Mouse (Mus musculus) stomach, embryonic 14.5 days (tissue): ENCODE results near the gene Jaml. TPM values are rescaled to one million over a fixed set of nuclear protein-coding genes. Genes with fewer than 3 reads are reported as not detected.

Experiments
- ATAC-seq: fragments of 200-750 bp; cut with Nextera tagmentation; 2 replicates; pipeline ENCODE4 v1.8.0; 2017; ENCODE audit warnings: low read depth, moderate TSS enrichment; ENCODE audit not compliant: insufficient number of reproducible peaks, insufficient read depth, low FRiP score
- H3K27ac ChIP-seq: fragments of 300-500 bp; sonication (generic); 2 replicates; pipeline ENCODE4 v1.5.1; 2014; ENCODE audit warnings: mild to moderate bottlenecking, low read length, moderate library complexity, mixed read lengths
- H3K27me3 ChIP-seq: fragments of 300-500 bp; sonication (generic); 2 replicates; pipeline ENCODE4 v1.6.1; 2014; ENCODE audit warnings: low read length, control low read depth, mixed read lengths; ENCODE audit not compliant: control insufficient read depth, insufficient read depth
- H3K36me3 ChIP-seq: fragments of 300-500 bp; sonication (generic); 2 replicates; pipeline ENCODE4 v1.6.1; 2014; ENCODE audit warnings: mild to moderate bottlenecking, control low read depth, low read length, moderate library complexity, mixed read lengths; ENCODE audit not compliant: control insufficient read depth, insufficient read depth
- H3K4me1 ChIP-seq: fragments of 300-500 bp; sonication (generic); 2 replicates; pipeline ENCODE4 v1.6.1; 2014; ENCODE audit warnings: low read length, control low read depth, mixed read lengths; ENCODE audit not compliant: control insufficient read depth, insufficient read depth
- H3K4me2 ChIP-seq: fragments of 300-500 bp; sonication (generic); replicated peaks from 2 replicates; pipeline ENCODE4 v1.6.1; 2014; ENCODE audit warnings: low read depth, low read length, control low read depth
- H3K4me3 ChIP-seq: fragments of 300-500 bp; sonication (generic); 2 replicates; pipeline ENCODE4 v1.5.1; 2014; ENCODE audit warnings: low read depth, low read length, control low read depth
- H3K9ac ChIP-seq: fragments of 300-500 bp; sonication (generic); replicated peaks from 2 replicates; pipeline ENCODE4 v1.6.1; 2014; ENCODE audit warnings: low read depth, mild to moderate bottlenecking, control low read depth, low read length, moderate library complexity, mixed read lengths
- H3K9me3 ChIP-seq: fragments of 300-500 bp; sonication (generic); 2 replicates; pipeline ENCODE4 v1.6.1; 2016; ENCODE audit warnings: low read depth, low read length, control low read depth; ENCODE audit not compliant: control insufficient read depth
- WGBS: fragments of 180-500 bp; shearing (Covaris S2); extraction: QIAGEN DNeasy Blood & Tissue Kit; methylation state at CpG from one replicate; pipeline ENCODE4 v1.1.7; 2014; 5-methylcytosine and 5-hydroxymethylcytosine counted together
- polyA plus RNA-seq: library from polyadenylated mRNA; unstranded; fragments of >200 nt; fragmentation: Nextera tagmentation; extraction: Ambion mirVana; gene quantifications from 2 replicates; pipeline ENCODE4 v1.2.1, GENCODE M21; 2014

Jaml gene
- polyA plus RNA-seq, 1 experiment from 2014 or later, result 2.8 TPM

- Histone ChIP-seq H3K9me3 (no peaks in the 10 kb centered on the region), H3K36me3 (no peaks in the 10 kb centered on the region), H3K27me3 (peaks cover 14% of the 10 kb centered on the region), H3K4me1 (peaks cover 9% of the 10 kb centered on the region; the same call in 1 of the 2 replicates), H3K27ac (no peak overlapping the region), H3K4me3 (no peak overlapping the region), H3K9ac (no peak overlapping the region), H3K4me2 (no peak overlapping the region)
- peak; percentile 31; the same call in 1 of the 2 replicates for ATAC-seq
- 24% methylated on average over 5 of the region's 5 CpGs for WGBS
These were observed 54.7 kb downstream of the Jaml start for GRCm38 (mm10) chr9:45133484-45134310.

- Histone ChIP-seq H3K4me2 (no peak overlapping the region), H3K27me3 (peaks cover 17% of the 10 kb centered on the region), H3K36me3 (no peaks in the 10 kb centered on the region), H3K4me3 (no peak overlapping the region), H3K9ac (no peak overlapping the region), H3K27ac (no peak overlapping the region), H3K9me3 (no peaks in the 10 kb centered on the region), H3K4me1 (peaks cover 14% of the 10 kb centered on the region; the same call in 1 of the 2 replicates)
- ATAC-seq, result no peak
- 21% methylated on average over 7 of the region's 7 CpGs for WGBS
These were observed 57.6 kb downstream of the Jaml start for GRCm38 (mm10) chr9:45136442-45137169.

GRCm38 (mm10) chr9:45138191-45139032, 59.4 kb downstream of the Jaml start, which contains the start of gene Scn4b:
Gene Scn4b (plus strand): TSS chr9:45138395.
- Histone ChIP-seq H3K9ac (peak within 1 kb of the TSS; percentile 18; the same call in 1 of the 2 replicates), H3K27ac (no peak within 1 kb of the TSS), H3K4me3 (peak within 1 kb of the TSS; percentile 47), H3K9me3 (no peaks in the 10 kb centered on the region), H3K4me2 (peak within 1 kb of the TSS; percentile 93), H3K4me1 (peaks cover 14% of the 10 kb centered on the region; the same call in 1 of the 2 replicates), H3K27me3 (peaks cover 22% of the 10 kb centered on the region), H3K36me3 (no peaks in the 10 kb centered on the region)
- under 1% methylated on average over 75 of the region's 76 CpGs for WGBS
- peak; percentile 38; the same call in 1 of the 2 replicates for ATAC-seq

GRCm38 (mm10) chr9:45139082-45139481, 60.1 kb downstream of the Jaml start:
- Histone ChIP-seq H3K4me3 (peak overlapping the region; percentile 47), H3K27ac (no peak overlapping the region), H3K4me1 (peaks cover 14% of the 10 kb centered on the region; the same call in 1 of the 2 replicates), H3K9me3 (no peaks in the 10 kb centered on the region), H3K9ac (no peak overlapping the region; the same call in 1 of the 2 replicates), H3K36me3 (no peaks in the 10 kb centered on the region), H3K4me2 (peak overlapping the region; percentile 93), H3K27me3 (peaks cover 25% of the 10 kb centered on the region)
- 5% methylated on average over 7 of the region's 7 CpGs for WGBS
- ATAC-seq, result no peak

- no peak for ATAC-seq
These were observed 62.0 kb downstream of the Jaml start for GRCm38 (mm10) chr9:45140945-45141344.

GRCm38 (mm10) chr9:45142686-45143085, 63.7 kb downstream of the Jaml start:
- Histone ChIP-seq H3K4me2 (no peak overlapping the region), H3K4me3 (no peak overlapping the region), H3K27ac (no peak overlapping the region), H3K36me3 (no peaks in the 10 kb centered on the region), H3K27me3 (peaks cover 19% of the 10 kb centered on the region), H3K9ac (no peak overlapping the region), H3K4me1 (peaks cover 15% of the 10 kb centered on the region; the same call in 1 of the 2 replicates), H3K9me3 (no peaks in the 10 kb centered on the region)
- no peak for ATAC-seq
- WGBS, result 52% methylated on average over 3 of the region's 3 CpGs

More at GRCm38 (mm10) chr9:45140945-45141344, 62.0 kb downstream of the Jaml start:
- Histone ChIP-seq H3K27ac (no peak overlapping the region), H3K4me2 (no peak overlapping the region), H3K4me1 (peaks cover 13% of the 10 kb centered on the region; the same call in 1 of the 2 replicates), H3K4me3 (no peak overlapping the region), H3K36me3 (no peaks in the 10 kb centered on the region), H3K9ac (no peak overlapping the region), H3K27me3 (peaks cover 26% of the 10 kb centered on the region), H3K9me3 (no peaks in the 10 kb centered on the region)
- WGBS, result 64% methylated on average over 7 of the region's 7 CpGs

GRCm38 (mm10) chr9:45145533-45146266, 66.7 kb downstream of the Jaml start:
- peaks cover 9% of the 10 kb centered on the region for H3K27me3 ChIP-seq
- ATAC-seq, result no peak

More at GRCm38 (mm10) chr9:45145533-45146266, 66.7 kb downstream of the Jaml start:
- WGBS, result 6% methylated on average over 27 of the region's 27 CpGs
- H3K36me3 ChIP-seq, result no peaks in the 10 kb centered on the region
- H3K4me1 ChIP-seq, result 0 out of 2 replicates have a peak, but pooled peaks cover 4% of the 10 kb centered on the region
- H3K4me3 ChIP-seq, result peak overlapping the region; percentile 30
- H3K9me3 ChIP-seq, result no peaks in the 10 kb centered on the region
- no peak overlapping the region for H3K9ac ChIP-seq
- H3K4me2 ChIP-seq, result peak overlapping the region; percentile 62
- no peak overlapping the region for H3K27ac ChIP-seq
